Mouse (Mus musculus) hindlimb bud, embryonic 11.5 days (tissue): ENCODE results near the gene Mindy4b-ps.
"Not testable (repeated sequence)": the region's sequence is repeated elsewhere in the genome, so short reads cannot be mapped to it uniquely, and the experiment has no call there.

ENCODE experiments used
- DNase-seq: peaks from one replicate; pipeline ENCODE4 v3.0.0-alpha.2; 2012; ENCODE audit warnings: low read depth, low spot score; ENCODE audit errors: extremely low spot score

Gene Mindy4b-ps

GRCm38 (mm10) chr3:58822211-58822610, at the start of gene Mindy4b-ps:
Gene Mindy4b-ps, minus strand, starts transcription at chr3:58822311.
- no peak for DNase-seq

DNA sequence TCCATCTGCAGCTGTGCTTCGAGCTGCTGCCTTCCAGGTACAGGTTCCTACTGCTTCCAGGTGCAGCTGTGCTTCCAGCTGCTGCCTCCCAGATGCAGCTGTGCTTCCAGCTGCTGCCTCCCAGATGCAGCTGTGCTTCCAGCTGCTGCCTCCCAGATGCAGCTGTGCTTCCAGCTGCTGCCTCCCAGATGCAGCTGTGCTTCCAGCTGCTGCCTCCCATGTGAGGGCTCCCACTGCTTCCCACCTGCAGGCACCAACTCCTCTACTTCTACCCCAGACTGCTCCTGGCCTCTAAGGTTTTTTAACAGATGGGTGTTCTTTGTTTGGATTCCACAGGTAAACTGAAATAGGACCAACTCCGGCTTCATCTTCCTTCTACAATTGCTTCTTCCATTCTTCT, 49.8 kb upstream of the Mindy4b-ps start:
- DNase-seq = not testable (repeated sequence)

- DNase-seq = no peak
These were observed 43.6 kb upstream of the Mindy4b-ps start for GRCm38 (mm10) chr3:58865690-58866089.

GRCm38 (mm10) chr3:58862976-58863375, 40.9 kb upstream of the Mindy4b-ps start:
- no peak for DNase-seq

GRCm38 (mm10) chr3:58843415-58843814, 21.3 kb upstream of the Mindy4b-ps start:
- no peak for DNase-seq

GRCm38 (mm10) chr3:58833442-58834160, 11.5 kb upstream of the Mindy4b-ps start:
- no peak for DNase-seq

GRCm38 (mm10) chr3:58832888-58833287, 10.8 kb upstream of the Mindy4b-ps start:
- DNase-seq = no peak

- no peak for DNase-seq
These were observed 9.5 kb upstream of the Mindy4b-ps start for GRCm38 (mm10) chr3:58831586-58831985.

DNA sequence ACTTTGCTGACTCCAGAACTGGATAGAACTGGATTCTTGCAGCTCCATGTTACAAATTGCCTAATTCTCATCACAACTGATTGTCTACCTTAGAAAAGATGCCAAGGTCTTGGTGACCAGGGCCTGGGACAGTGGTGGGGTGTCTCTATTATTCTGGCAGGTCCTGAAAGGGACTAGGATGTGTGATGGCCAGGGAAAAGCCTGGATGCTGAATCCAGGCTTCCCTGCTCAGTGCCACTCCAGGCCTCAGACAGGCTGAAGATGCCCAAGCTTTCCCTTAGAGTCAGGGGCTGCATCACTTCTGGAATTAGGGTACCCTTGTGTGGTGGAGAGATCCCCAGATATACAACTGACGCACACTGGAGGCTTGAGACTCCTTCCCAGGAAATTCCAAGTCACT, 7.8 kb upstream of the Mindy4b-ps start:
- DNase-seq = no peak

- no peak for DNase-seq
These were observed 6.4 kb upstream of the Mindy4b-ps start for GRCm38 (mm10) chr3:58828366-58829153.

DNA sequence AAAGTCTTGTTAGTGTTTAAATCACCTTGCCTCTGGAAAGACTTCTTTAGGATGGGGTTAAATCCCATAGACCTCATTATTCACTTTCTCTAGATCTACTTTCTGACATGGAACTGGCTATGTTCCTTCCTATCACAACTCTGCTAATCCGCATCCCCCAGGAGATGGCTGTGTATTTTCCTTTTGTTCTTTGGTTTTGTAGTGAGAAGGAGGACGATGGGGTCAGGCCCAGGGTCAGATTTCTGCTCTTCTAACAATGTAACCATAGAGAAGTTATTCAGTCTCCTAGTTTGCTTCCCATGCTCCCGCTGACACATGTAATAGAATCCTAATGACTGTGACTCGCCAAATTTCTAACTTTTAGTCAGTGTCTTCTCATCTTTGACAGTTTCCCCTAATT, 4.2 kb upstream of the Mindy4b-ps start:
- DNase-seq = no peak

DNA sequence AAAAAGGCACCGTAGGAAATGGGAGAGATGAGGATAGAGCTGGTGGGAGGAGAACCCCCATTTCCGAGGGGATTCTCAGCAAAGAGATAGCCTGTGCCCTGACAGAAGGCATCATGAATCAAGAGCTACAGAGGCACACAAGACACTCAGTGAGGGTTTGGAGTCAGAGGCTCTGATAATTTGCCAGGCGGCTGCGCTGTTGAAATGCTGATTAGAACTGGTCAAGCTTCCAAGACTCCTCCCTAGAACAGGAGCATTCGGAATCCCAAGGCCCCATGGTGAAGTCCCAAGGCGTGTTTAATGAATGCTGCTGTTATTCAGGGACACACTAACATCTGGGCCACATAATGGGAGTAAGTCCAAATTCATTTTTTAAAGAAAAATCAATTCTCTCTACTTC, 4.8 kb downstream of the Mindy4b-ps start:
- DNase-seq = no peak

GRCm38 (mm10) chr3:58814191-58814590, 7.9 kb downstream of the Mindy4b-ps start:
- DNase-seq = no peak

- DNase-seq = no peak
These were observed 11.8 kb downstream of the Mindy4b-ps start for GRCm38 (mm10) chr3:58810353-58810752.

GRCm38 (mm10) chr3:58809111-58809915, 12.8 kb downstream of the Mindy4b-ps start:
- DNase-seq = no peak

GRCm38 (mm10) chr3:58808636-58809035, 13.5 kb downstream of the Mindy4b-ps start:
- no peak for DNase-seq

GRCm38 (mm10) chr3:58804745-58805144, 17.4 kb downstream of the Mindy4b-ps start:
- DNase-seq = no peak

- no peak for DNase-seq
These were observed 23.4 kb downstream of the Mindy4b-ps start for GRCm38 (mm10) chr3:58798676-58799075.

DNA sequence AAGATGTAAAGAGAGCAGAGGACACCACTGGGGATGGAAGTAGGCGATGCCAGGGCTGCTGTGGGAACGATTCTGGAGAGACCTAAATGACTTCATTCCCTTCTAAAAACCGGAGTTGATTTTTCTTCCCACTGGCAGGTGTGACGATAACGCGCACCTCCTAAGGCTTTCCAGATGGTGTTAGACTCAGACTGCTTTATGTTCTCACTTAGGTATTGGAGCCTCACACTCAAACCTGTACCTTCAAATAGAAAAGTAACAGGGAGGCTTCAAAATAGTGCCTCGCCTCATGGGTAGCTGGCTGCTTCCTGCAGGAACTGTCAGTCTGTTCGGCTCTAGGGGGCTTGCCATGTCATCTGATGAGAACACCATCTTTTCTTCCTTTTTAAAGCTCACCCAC, 23.9 kb downstream of the Mindy4b-ps start:
- no peak for DNase-seq

DNA sequence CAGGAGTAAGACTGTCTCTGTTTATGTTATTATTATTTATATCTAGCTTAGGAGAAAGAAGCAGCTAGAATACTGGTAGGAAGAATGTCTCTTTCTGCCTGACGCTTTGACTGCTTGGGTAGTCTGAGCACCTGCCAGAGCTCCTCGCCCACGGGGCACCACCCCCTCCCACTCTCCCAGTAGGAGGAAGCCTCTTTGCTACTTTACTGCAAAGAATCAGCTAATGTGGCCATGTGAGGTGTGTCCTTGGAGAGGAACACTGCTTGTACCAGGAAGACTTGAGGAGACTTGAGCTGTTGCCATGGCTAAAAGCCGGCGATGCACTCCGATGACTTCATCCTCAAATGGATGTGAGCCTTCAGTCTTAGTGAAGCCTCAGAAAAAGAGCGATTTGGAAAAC, 32.6 kb downstream of the Mindy4b-ps start:
- no peak for DNase-seq

DNA sequence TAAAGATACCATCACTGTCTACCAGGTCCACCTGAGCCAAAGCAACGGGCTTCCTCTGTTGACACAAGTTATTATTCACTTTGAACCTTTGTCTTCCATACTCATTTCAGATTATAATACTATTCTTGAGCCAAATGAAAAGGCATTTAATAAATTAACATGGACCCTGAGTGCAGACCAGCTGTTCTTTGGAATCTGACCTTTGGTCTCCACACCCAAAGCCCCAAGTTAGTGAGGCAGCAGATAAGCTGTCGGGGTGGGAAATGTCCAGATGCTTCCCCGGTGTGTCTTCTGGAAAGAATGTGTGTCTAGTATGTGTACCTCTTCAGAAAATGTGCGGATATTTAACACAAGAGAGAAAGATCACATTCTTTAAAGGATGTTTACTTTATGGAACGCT, 33.1 kb downstream of the Mindy4b-ps start:
- no peak for DNase-seq

- no peak for DNase-seq
These were observed 35.6 kb downstream of the Mindy4b-ps start for GRCm38 (mm10) chr3:58786470-58786869.
